Mouse (Mus musculus) midbrain, embryonic 13.5 days (tissue): ENCODE results near the gene Dusp16. TPM values are rescaled to one million over a fixed set of nuclear protein-coding genes. Genes with fewer than 3 reads are reported as not detected.
A peak's percentile ranks its signal among the peaks of the same experiment; 100 is the strongest.

ENCODE experiments used
- ATAC-seq: fragments of 200-750 bp; cut with Nextera tagmentation; 2 replicates; pipeline ENCODE4 v1.8.0; 2017; ENCODE audit warnings: mild to moderate bottlenecking, moderate TSS enrichment, moderate library complexity
- H3K27ac ChIP-seq: fragments of 300-500 bp; sonication (generic); 2 replicates; pipeline ENCODE4 v1.5.1; 2015; ENCODE audit warnings: inconsistent platforms, mild to moderate bottlenecking, moderate library complexity
- H3K27me3 ChIP-seq: fragments of 300-500 bp; sonication (generic); 2 replicates; pipeline ENCODE4 v1.6.1; 2015; ENCODE audit warnings: mild to moderate bottlenecking, inconsistent platforms
- H3K36me3 ChIP-seq: fragments of 300-500 bp; sonication (generic); 2 replicates; pipeline ENCODE4 v1.6.1; 2015; ENCODE audit warnings: mild to moderate bottlenecking, inconsistent platforms
- H3K4me1 ChIP-seq: fragments of 300-500 bp; sonication (generic); replicated peaks from 2 replicates; pipeline ENCODE4 v1.6.1; 2015; ENCODE audit warnings: inconsistent platforms
- H3K4me2 ChIP-seq: fragments of 300-500 bp; sonication (generic); replicated peaks from 2 replicates; pipeline ENCODE4 v1.6.1; 2015; ENCODE audit warnings: moderate library complexity, mild to moderate bottlenecking, inconsistent platforms
- H3K4me3 ChIP-seq: fragments of 300-500 bp; sonication (generic); replicated peaks from 2 replicates; pipeline ENCODE4 v1.5.1; 2015; ENCODE audit warnings: mild to moderate bottlenecking, inconsistent platforms
- H3K9ac ChIP-seq: fragments of 300-500 bp; sonication (generic); replicated peaks from 2 replicates; pipeline ENCODE4 v1.6.1; 2015; ENCODE audit warnings: mild to moderate bottlenecking, inconsistent platforms
- H3K9me3 ChIP-seq: fragments of 300-500 bp; sonication (generic); 2 replicates; pipeline ENCODE4 v1.6.1; 2016; ENCODE audit warnings: mild to moderate bottlenecking, inconsistent platforms
- WGBS: fragments of 180-500 bp; shearing (Covaris S2); methylation state at CpG from one replicate; pipeline ENCODE4 v1.1.7; 2015; 5-methylcytosine and 5-hydroxymethylcytosine counted together
- polyA plus RNA-seq: library from polyadenylated mRNA; unstranded; fragments of >200 nt; fragmentation: Nextera tagmentation; extraction: Ambion mirVana; gene quantifications from 2 replicates; pipeline ENCODE4 v1.2.1, GENCODE M21; 2015

The Dusp16 gene
- polyA plus RNA-seq, 1 experiment from 2014 or later, result 7.7 TPM

- WGBS, result 90% methylated on average over 9 of the region's 9 CpGs
- no peaks in the 10 kb centered on the region for H3K9me3 ChIP-seq
- H3K27me3 ChIP-seq, result no peaks in the 10 kb centered on the region
- H3K9ac ChIP-seq, result no peak overlapping the region
- no peak overlapping the region for H3K27ac ChIP-seq
- peaks cover 11% of the 10 kb centered on the region for H3K36me3 ChIP-seq
- no peaks in the 10 kb centered on the region for H3K4me1 ChIP-seq
- H3K4me2 ChIP-seq, result no peak overlapping the region
- H3K4me3 ChIP-seq, result no peak overlapping the region
- ATAC-seq, result no peak
These were observed 68.4 kb downstream of the Dusp16 start for GRCm38 (mm10) chr6:134723833-134724553.

- 93% methylated on average over 7 of the region's 7 CpGs for WGBS
- H3K27me3 ChIP-seq, result no peaks in the 10 kb centered on the region
- H3K4me2 ChIP-seq, result no peak overlapping the region
- no peak overlapping the region for H3K4me3 ChIP-seq
- peaks cover 16% of the 10 kb centered on the region for H3K36me3 ChIP-seq
- H3K9ac ChIP-seq, result no peak overlapping the region
- H3K27ac ChIP-seq, result no peak overlapping the region
- H3K9me3 ChIP-seq, result no peaks in the 10 kb centered on the region
- ATAC-seq, result no peak
- H3K4me1 ChIP-seq, result no peaks in the 10 kb centered on the region
These were observed 69.1 kb downstream of the Dusp16 start for GRCm38 (mm10) chr6:134723326-134723725.

- Histone ChIP-seq H3K27me3 (no peaks in the 10 kb centered on the region), H3K4me2 (no peak overlapping the region), H3K27ac (no peak overlapping the region), H3K4me3 (no peak overlapping the region), H3K9me3 (no peaks in the 10 kb centered on the region), H3K9ac (no peak overlapping the region), H3K36me3 (peaks cover 20% of the 10 kb centered on the region), H3K4me1 (no peaks in the 10 kb centered on the region)
- no peak for ATAC-seq
- WGBS, result 88% methylated on average over 8 of the region's 8 CpGs
These were observed 69.5 kb downstream of the Dusp16 start for GRCm38 (mm10) chr6:134722906-134723305.

GRCm38 (mm10) chr6:134721729-134722269 is 70.6 kb downstream of the Dusp16 start:
- Histone ChIP-seq H3K9me3 (no peaks in the 10 kb centered on the region), H3K4me3 (no peak overlapping the region), H3K9ac (no peak overlapping the region), H3K27ac (no peak overlapping the region), H3K4me1 (no peaks in the 10 kb centered on the region), H3K4me2 (no peak overlapping the region), H3K36me3 (peaks cover 29% of the 10 kb centered on the region), H3K27me3 (no peaks in the 10 kb centered on the region)
- 91% methylated on average over 6 of the region's 6 CpGs for whole genome bisulfite sequencing
- ATAC-seq, result no peak

- no peaks in the 10 kb centered on the region for H3K9me3 ChIP-seq
- 87% methylated on average over 5 of the region's 5 CpGs for WGBS
- H3K9ac ChIP-seq, result no peak overlapping the region
- H3K4me1 ChIP-seq, result no peaks in the 10 kb centered on the region
- H3K27ac ChIP-seq, result no peak overlapping the region
- H3K4me3 ChIP-seq, result no peak overlapping the region
- H3K36me3 ChIP-seq, result peaks cover 30% of the 10 kb centered on the region
- ATAC-seq, result no peak
- no peaks in the 10 kb centered on the region for H3K27me3 ChIP-seq
- no peak overlapping the region for H3K4me2 ChIP-seq
These were observed 72.3 kb downstream of the Dusp16 start for GRCm38 (mm10) chr6:134720150-134720549.

- Histone ChIP-seq H3K4me2 (no peak overlapping the region), H3K9me3 (no peaks in the 10 kb centered on the region), H3K4me3 (no peak overlapping the region), H3K27ac (no peak overlapping the region), H3K9ac (no peak overlapping the region), H3K4me1 (no peaks in the 10 kb centered on the region), H3K36me3 (peaks cover 29% of the 10 kb centered on the region), H3K27me3 (no peaks in the 10 kb centered on the region)
- 93% methylated on average over 5 of the region's 5 CpGs for WGBS
- no peak for ATAC-seq
These were observed 73.3 kb downstream of the Dusp16 start for GRCm38 (mm10) chr6:134719156-134719555.

- H3K4me2 ChIP-seq, result no peak overlapping the region
- H3K36me3 ChIP-seq, result peaks cover 29% of the 10 kb centered on the region
- H3K9ac ChIP-seq, result no peak overlapping the region
- H3K4me3 ChIP-seq, result no peak overlapping the region
- no peak for ATAC-seq
- WGBS, result 91% methylated on average over 11 of the region's 11 CpGs
- H3K4me1 ChIP-seq, result no peaks in the 10 kb centered on the region
- H3K9me3 ChIP-seq, result no peaks in the 10 kb centered on the region
- H3K27ac ChIP-seq, result no peak overlapping the region
- no peaks in the 10 kb centered on the region for H3K27me3 ChIP-seq
These were observed 73.8 kb downstream of the Dusp16 start for GRCm38 (mm10) chr6:134718668-134719065.

- no peak overlapping the region for H3K4me3 ChIP-seq
- ATAC-seq, result no peak
- no peak overlapping the region for H3K27ac ChIP-seq
- H3K36me3 ChIP-seq, result peaks cover 29% of the 10 kb centered on the region
- no peak overlapping the region for H3K9ac ChIP-seq
- H3K27me3 ChIP-seq, result no peaks in the 10 kb centered on the region
- H3K9me3 ChIP-seq, result no peaks in the 10 kb centered on the region
- no peaks in the 10 kb centered on the region for H3K4me1 ChIP-seq
- WGBS, result 95% methylated on average over 20 of the region's 20 CpGs
- no peak overlapping the region for H3K4me2 ChIP-seq
These were observed 74.3 kb downstream of the Dusp16 start for GRCm38 (mm10) chr6:134717886-134718667.

- 85% methylated on average over 6 of the region's 6 CpGs for WGBS
- no peaks in the 10 kb centered on the region for H3K9me3 ChIP-seq
- peaks cover 34% of the 10 kb centered on the region for H3K36me3 ChIP-seq
- H3K27ac ChIP-seq, result no peak overlapping the region
- H3K4me1 ChIP-seq, result no peaks in the 10 kb centered on the region
- no peak overlapping the region for H3K9ac ChIP-seq
- ATAC-seq, result no peak
- no peak overlapping the region for H3K4me2 ChIP-seq
- H3K4me3 ChIP-seq, result no peak overlapping the region
- no peaks in the 10 kb centered on the region for H3K27me3 ChIP-seq
These were observed 76.2 kb downstream of the Dusp16 start for GRCm38 (mm10) chr6:134716168-134716587.

GRCm38 (mm10) chr6:134713897-134714296 is 78.5 kb downstream of the Dusp16 start:
- Histone ChIP-seq H3K36me3 (peaks cover 39% of the 10 kb centered on the region), H3K4me1 (no peaks in the 10 kb centered on the region), H3K27me3 (no peaks in the 10 kb centered on the region), H3K27ac (no peak overlapping the region), H3K9me3 (no peaks in the 10 kb centered on the region), H3K4me2 (no peak overlapping the region), H3K4me3 (no peak overlapping the region), H3K9ac (no peak overlapping the region)
- ATAC-seq, result no peak
- 77% methylated on average over 1 of the region's 1 CpGs for WGBS

GRCm38 (mm10) chr6:134713321-134713720 is 79.1 kb downstream of the Dusp16 start:
- 56% methylated on average over 3 of the region's 3 CpGs for WGBS
- ATAC-seq, result no peak
- no peaks in the 10 kb centered on the region for H3K9me3 ChIP-seq

GRCm38 (mm10) chr6:134710020-134710419 is 82.4 kb downstream of the Dusp16 start:
- no peaks in the 10 kb centered on the region for H3K4me1 ChIP-seq
- H3K36me3 ChIP-seq, result peaks cover 20% of the 10 kb centered on the region
- no peaks in the 10 kb centered on the region for H3K9me3 ChIP-seq
- H3K4me3 ChIP-seq, result no peak overlapping the region
- WGBS, result 92% methylated on average over 15 of the region's 15 CpGs
- no peak overlapping the region for H3K9ac ChIP-seq
- no peak overlapping the region for H3K27ac ChIP-seq
- H3K4me2 ChIP-seq, result no peak overlapping the region
- ATAC-seq, result peak; percentile 48
- no peaks in the 10 kb centered on the region for H3K27me3 ChIP-seq

More at GRCm38 (mm10) chr6:134713321-134713720, 79.1 kb downstream of the Dusp16 start:
- H3K4me1 ChIP-seq, result no peaks in the 10 kb centered on the region
- no peak overlapping the region for H3K9ac ChIP-seq
- no peak overlapping the region for H3K4me3 ChIP-seq
- no peak overlapping the region for H3K4me2 ChIP-seq
- no peaks in the 10 kb centered on the region for H3K27me3 ChIP-seq
- peaks cover 34% of the 10 kb centered on the region for H3K36me3 ChIP-seq
- no peak overlapping the region for H3K27ac ChIP-seq
